Mouse (Mus musculus): ENCODE data around the gene Gmeb2. TPM values are rescaled to one million over a fixed set of nuclear protein-coding genes. Genes with fewer than 3 reads are reported as not detected.
A peak's percentile ranks its signal among the peaks of the same experiment; 100 is the strongest.
"Not testable (repeated sequence)": the region's sequence is repeated elsewhere in the genome, so short reads cannot be mapped to it uniquely, and the experiment has no call there.

Gmeb2 gene
- 7.4 and 8.8 TPM in 2 replicates for total RNA-seq (2014; rRNA removed)
- polyA plus RNA-seq (2012; rRNA removed) = 10.7 and 16.1 TPM in 2 replicates

- 19% methylated on average over 32 of the region's 38 CpGs for WGBS
- Histone ChIP-seq H3K4me1 (ENCODE audit: control insufficient read depth, insufficient read depth, low read length) (peaks cover 11% of the 10 kb centered on the region), H3K9ac (ENCODE audit: low read depth, low read length) (peak within 1 kb of the TSS; percentile 99), H3K27ac (replicated peaks; ENCODE audit: insufficient read depth, low read depth, low read length) (peak within 1 kb of the TSS; percentile 100), H3K4me3 (ENCODE audit: insufficient read depth, low read depth, low read length) (peak within 1 kb of the TSS; percentile 100), H3K79me2 (ENCODE audit: control insufficient read depth, insufficient read depth, low read length) (peaks cover 19% of the 10 kb centered on the region; the same call in 1 of the 2 replicates)
- not testable (repeated sequence) for H3K27me3 ChIP-seq (ENCODE audit: control insufficient read depth, insufficient read depth, low read length); H3K36me3 ChIP-seq (ENCODE audit: control insufficient read depth, insufficient read depth, low read length)
- peak; percentile 46 for TF ChIP-seq CTCF (IDR thresholded peaks at IDR 0.05; ENCODE audit: low read depth, low read length)
- TF ChIP-seq POLR2A (IDR thresholded peaks at IDR 0.05; ENCODE audit: extremely low read depth, insufficient read depth, low read length) = peak; percentile 55; the same call in 1 of the 2 replicates
- peak; percentile 92 for DNase-seq (ENCODE audit: extremely low read depth, low read depth, low spot score)
Measured at GRCm38 (mm10) chr2:181287958-181288350, at the start of gene Gmeb2. Gene Gmeb2, minus strand, starts transcription at chr2:181288035.

GRCm38 (mm10) chr2:181334023-181334422, 46.2 kb upstream of the Gmeb2 start:
- H3K27ac ChIP-seq (replicated peaks; ENCODE audit: insufficient read depth, low read depth, low read length) = no peak overlapping the region
- no peaks in the 10 kb centered on the region for H3K79me2 ChIP-seq (ENCODE audit: control insufficient read depth, insufficient read depth, low read length)
- 69% methylated on average over 3 of the region's 3 CpGs for WGBS
- peaks cover 32% of the 10 kb centered on the region for H3K36me3 ChIP-seq (ENCODE audit: control insufficient read depth, insufficient read depth, low read length)
- no peak overlapping the region for H3K9ac ChIP-seq (ENCODE audit: low read depth, low read length)
- H3K4me3 ChIP-seq (ENCODE audit: insufficient read depth, low read depth, low read length) = no peak overlapping the region
- TF ChIP-seq CTCF (IDR thresholded peaks at IDR 0.05; ENCODE audit: low read depth, low read length) (peak; percentile 44), POLR2A (IDR thresholded peaks at IDR 0.05; ENCODE audit: extremely low read depth, insufficient read depth, low read length) (no peak)
- DNase-seq (ENCODE audit: extremely low read depth, low read depth, low spot score) = peak; percentile 47
- H3K27me3 ChIP-seq (ENCODE audit: control insufficient read depth, insufficient read depth, low read length) = no peaks in the 10 kb centered on the region
- no peaks in the 10 kb centered on the region for H3K4me1 ChIP-seq (ENCODE audit: control insufficient read depth, insufficient read depth, low read length)

- H3K27me3 ChIP-seq (ENCODE audit: control insufficient read depth, insufficient read depth, low read length) = no peaks in the 10 kb centered on the region
Measured at GRCm38 (mm10) chr2:181332542-181332941, 44.7 kb upstream of the Gmeb2 start.

GRCm38 (mm10) chr2:181326098-181326497, 38.3 kb upstream of the Gmeb2 start:
- Histone ChIP-seq H3K79me2 (ENCODE audit: control insufficient read depth, insufficient read depth, low read length) (no peaks in the 10 kb centered on the region), H3K36me3 (ENCODE audit: control insufficient read depth, insufficient read depth, low read length) (peaks cover 16% of the 10 kb centered on the region), H3K4me1 (ENCODE audit: control insufficient read depth, insufficient read depth, low read length) (peaks cover 4% of the 10 kb centered on the region; the same call in 1 of the 2 replicates), H3K27ac (replicated peaks; ENCODE audit: insufficient read depth, low read depth, low read length) (no peak overlapping the region), H3K4me3 (ENCODE audit: insufficient read depth, low read depth, low read length) (no peak overlapping the region), H3K27me3 (ENCODE audit: control insufficient read depth, insufficient read depth, low read length) (no peaks in the 10 kb centered on the region), H3K9ac (ENCODE audit: low read depth, low read length) (no peak overlapping the region)
- peak; percentile 78 for DNase-seq (ENCODE audit: extremely low read depth, low read depth, low spot score)
- TF ChIP-seq CTCF (IDR thresholded peaks at IDR 0.05; ENCODE audit: low read depth, low read length) = no peak
- no peak for TF ChIP-seq POLR2A (IDR thresholded peaks at IDR 0.05; ENCODE audit: extremely low read depth, insufficient read depth, low read length)
- WGBS = 40% methylated on average over 2 of the region's 2 CpGs

More at GRCm38 (mm10) chr2:181332542-181332941, 44.7 kb upstream of the Gmeb2 start:
- Histone ChIP-seq H3K4me1 (ENCODE audit: control insufficient read depth, insufficient read depth, low read length) (no peaks in the 10 kb centered on the region), H3K4me3 (ENCODE audit: insufficient read depth, low read depth, low read length) (no peak overlapping the region), H3K27ac (replicated peaks; ENCODE audit: insufficient read depth, low read depth, low read length) (no peak overlapping the region), H3K36me3 (ENCODE audit: control insufficient read depth, insufficient read depth, low read length) (peaks cover 30% of the 10 kb centered on the region), H3K79me2 (ENCODE audit: control insufficient read depth, insufficient read depth, low read length) (no peaks in the 10 kb centered on the region), H3K9ac (ENCODE audit: low read depth, low read length) (no peak overlapping the region)
- TF ChIP-seq POLR2A (IDR thresholded peaks at IDR 0.05; ENCODE audit: extremely low read depth, insufficient read depth, low read length) = no peak
- TF ChIP-seq CTCF (IDR thresholded peaks at IDR 0.05; ENCODE audit: low read depth, low read length) = no peak
- no peak for DNase-seq (ENCODE audit: extremely low read depth, low read depth, low spot score)

- Histone ChIP-seq H3K9ac (ENCODE audit: low read depth, low read length) (no peak overlapping the region), H3K27ac (replicated peaks; ENCODE audit: insufficient read depth, low read depth, low read length) (no peak overlapping the region), H3K79me2 (ENCODE audit: control insufficient read depth, insufficient read depth, low read length) (no peaks in the 10 kb centered on the region; the same call in 1 of the 2 replicates), H3K4me3 (ENCODE audit: insufficient read depth, low read depth, low read length) (no peak overlapping the region), H3K4me1 (ENCODE audit: control insufficient read depth, insufficient read depth, low read length) (peaks cover 11% of the 10 kb centered on the region), H3K27me3 (ENCODE audit: control insufficient read depth, insufficient read depth, low read length) (no peaks in the 10 kb centered on the region), H3K36me3 (ENCODE audit: control insufficient read depth, insufficient read depth, low read length) (peaks cover 5% of the 10 kb centered on the region; the same call in 1 of the 2 replicates)
- no peak for TF ChIP-seq CTCF (IDR thresholded peaks at IDR 0.05; ENCODE audit: low read depth, low read length)
- TF ChIP-seq POLR2A (IDR thresholded peaks at IDR 0.05; ENCODE audit: extremely low read depth, insufficient read depth, low read length) = no peak
- WGBS = 90% methylated on average over 5 of the region's 5 CpGs
- no peak for DNase-seq (ENCODE audit: extremely low read depth, low read depth, low spot score)
Measured at GRCm38 (mm10) chr2:181322136-181322535, 34.3 kb upstream of the Gmeb2 start.

GRCm38 (mm10) chr2:181320103-181320499, 32.3 kb upstream of the Gmeb2 start:
- Histone ChIP-seq H3K4me3 (ENCODE audit: insufficient read depth, low read depth, low read length) (peak overlapping the region; percentile 54; the same call in 1 of the 2 replicates), H3K79me2 (ENCODE audit: control insufficient read depth, insufficient read depth, low read length) (no peaks in the 10 kb centered on the region; the same call in 1 of the 2 replicates), H3K36me3 (ENCODE audit: control insufficient read depth, insufficient read depth, low read length) (peaks cover 5% of the 10 kb centered on the region; the same call in 1 of the 2 replicates), H3K27me3 (ENCODE audit: control insufficient read depth, insufficient read depth, low read length) (no peaks in the 10 kb centered on the region), H3K27ac (replicated peaks; ENCODE audit: insufficient read depth, low read depth, low read length) (0 out of 2 replicates have a peak overlapping the region, but pooled peaks have one; percentile 61), H3K4me1 (ENCODE audit: control insufficient read depth, insufficient read depth, low read length) (peaks cover 7% of the 10 kb centered on the region), H3K9ac (ENCODE audit: low read depth, low read length) (peak overlapping the region; percentile 46)
- TF ChIP-seq POLR2A (IDR thresholded peaks at IDR 0.05; ENCODE audit: extremely low read depth, insufficient read depth, low read length) (no peak), CTCF (IDR thresholded peaks at IDR 0.05; ENCODE audit: low read depth, low read length) (no peak)
- WGBS = 15% methylated on average over 7 of the region's 7 CpGs
- peak; percentile 4 for DNase-seq (ENCODE audit: extremely low read depth, low read depth, low spot score)

Measured in liver, adult 2 months (tissue).